Mouse (Mus musculus) stomach, adult 2 months (tissue): ENCODE measurements around the gene Ywhab. TPM values are rescaled to one million over a fixed set of nuclear protein-coding genes. Genes with fewer than 3 reads are reported as not detected.

Experiments
- polyA plus RNA-seq: library from polyadenylated mRNA; depleted of rRNA; stranded (reverse); fragments of >200 nt; gene quantifications from 2 replicates; pipeline ENCODE4 v1.2.3, GENCODE M21; 2012; rRNA removed

Ywhab gene
- polyA plus RNA-seq: 23.0 and 23.8 TPM in 2 replicates

DNA sequence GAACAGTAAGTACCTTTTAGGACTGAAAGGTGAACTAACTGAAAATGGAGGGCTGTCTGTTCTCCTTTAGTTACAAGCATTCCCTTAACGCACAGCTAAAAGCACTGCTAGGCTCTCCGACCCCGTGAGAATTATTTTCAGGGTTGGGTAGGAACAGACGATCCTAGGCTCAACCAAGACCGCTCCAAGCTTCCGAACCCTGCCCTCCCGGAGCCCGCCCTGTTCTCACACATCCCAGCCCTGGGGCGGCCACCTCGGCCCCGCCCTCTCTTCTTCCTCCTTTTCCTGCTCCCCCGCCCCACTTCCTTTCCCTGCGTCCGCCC, at the start of gene Ywhab:
Gene Ywhab, plus strand, starts transcription at position 307 of the 323 bp plus-strand sequence.

GRCm38 (mm10) chr2:164025150-164025549, 30.4 kb downstream of the Ywhab start, which contains the start of gene Pabpc1l:
TSS of gene Pabpc1l (plus strand) at chr2:164025450.

Other genes with a start within 250 kb of the Ywhab start
- 7.0 and 10.8 TPM in 2 replicates for gene Ada, start 244.7 kb upstream of the Ywhab start, polyA plus RNA-seq
- 1.0 and 3.8 TPM in 2 replicates for gene Ccn5, start 174.1 kb upstream of the Ywhab start, polyA plus RNA-seq
- 0.06 TPM in 1 of 2 replicates, not detected in the other for gene Kcnk15, start 141.3 kb upstream of the Ywhab start, polyA plus RNA-seq
- 0.08 and 0.11 TPM in 2 replicates for gene Rims4, start 76.3 kb upstream of the Ywhab start, polyA plus RNA-seq
- gene Pabpc1l, start 30.5 kb downstream of the Ywhab start, polyA plus RNA-seq: 0.06 and 0.25 TPM in 2 replicates
- 3.3 and 3.8 TPM in 2 replicates for gene Stk4, start 75.4 kb downstream of the Ywhab start, polyA plus RNA-seq
- gene Tomm34, start 76.2 kb downstream of the Ywhab start, polyA plus RNA-seq: 24.2 and 26.3 TPM in 2 replicates
- gene Kcns1, start 176.2 kb downstream of the Ywhab start, polyA plus RNA-seq: 0.08 and 0.40 TPM in 2 replicates
- 10.8 and 14.8 TPM in 2 replicates for gene Wfdc5, start 187.8 kb downstream of the Ywhab start, polyA plus RNA-seq
- 2.2 and 4.7 TPM in 2 replicates for gene Wfdc12, start 195.6 kb downstream of the Ywhab start, polyA plus RNA-seq
- gene Wfdc15a, start 205.2 kb downstream of the Ywhab start, polyA plus RNA-seq: not detected in 2 replicates
- gene Wfdc15b, start 226.7 kb downstream of the Ywhab start, polyA plus RNA-seq: 1.7 TPM in 1 of 2 replicates, not detected in the other
- not detected in 2 replicates for gene Svs2, start 243.5 kb downstream of the Ywhab start, polyA plus RNA-seq